Mouse (Mus musculus) left cerebral cortex, adult 2 months (tissue): Measurements from ENCODE around the gene Psmd3. TPM values are rescaled to one million over a fixed set of nuclear protein-coding genes. Genes with fewer than 3 reads are reported as not detected.

Experiments
- DNase-seq, 2 experiments: peaks; one replicate each; pipeline ENCODE4 v3.0.0; 2021 to 2022; ENCODE audit warnings: low spot score in 2 of 2, mixed read lengths in 1 of 2; ENCODE audit errors: extremely low spot score in 1 of 2
- H3K27ac ChIP-seq: fragments of 200-600 bp; 2 replicates; pipeline ENCODE4 v1.8.1; 2022
- H3K4me3 ChIP-seq: fragments of 200-600 bp; 2 replicates; pipeline ENCODE4 v1.8.1; 2022
- CTCF ChIP-seq: fragments of 200-600 bp; IDR thresholded peaks from 2 replicates; pipeline ENCODE4 v1.8.1; 2022; ENCODE audit warnings: antibody characterized with exemption, mild to moderate bottlenecking, moderate library complexity
- intact Hi-C: fragments of 180-260 bp; cut with DNase I; formaldehyde crosslinking; loops from one replicate; pipeline ENCODE4 v1.15.1; 2025
- total RNA-seq, 2 experiments: library from RNA; stranded (reverse); gene quantifications; 2 replicates each; pipeline ENCODE4 v1.2.3; 2021

Psmd3 gene
- total RNA-seq, 2 experiments from 2014 or later, result 132 TPM

DNA sequence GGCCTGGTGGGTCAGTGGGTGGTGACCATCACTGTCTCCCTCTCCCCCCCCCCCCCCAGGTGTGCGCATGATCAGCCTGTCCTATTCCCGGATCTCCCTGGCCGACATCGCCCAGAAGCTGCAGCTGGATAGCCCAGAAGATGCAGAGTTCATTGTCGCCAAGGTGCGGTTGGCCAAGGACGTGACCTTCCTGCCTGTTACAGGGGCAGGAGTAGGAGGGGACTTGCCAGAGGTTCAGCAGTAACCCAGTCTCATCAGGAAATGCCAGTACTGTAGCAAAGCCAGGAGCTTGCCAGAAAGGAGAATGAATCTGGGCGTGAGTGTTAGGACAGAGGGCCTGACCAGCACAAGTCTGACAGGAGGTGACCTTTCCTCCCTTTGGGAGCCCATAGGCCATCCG, 11.4 kb downstream of the Psmd3 start:
- DNase-seq, result no peak
- H3K27ac ChIP-seq, result no peak overlapping the region
- intact Hi-C loops, result no loop called here
- TF ChIP-seq CTCF, result no peak
- no peak overlapping the region for H3K4me3 ChIP-seq

DNA sequence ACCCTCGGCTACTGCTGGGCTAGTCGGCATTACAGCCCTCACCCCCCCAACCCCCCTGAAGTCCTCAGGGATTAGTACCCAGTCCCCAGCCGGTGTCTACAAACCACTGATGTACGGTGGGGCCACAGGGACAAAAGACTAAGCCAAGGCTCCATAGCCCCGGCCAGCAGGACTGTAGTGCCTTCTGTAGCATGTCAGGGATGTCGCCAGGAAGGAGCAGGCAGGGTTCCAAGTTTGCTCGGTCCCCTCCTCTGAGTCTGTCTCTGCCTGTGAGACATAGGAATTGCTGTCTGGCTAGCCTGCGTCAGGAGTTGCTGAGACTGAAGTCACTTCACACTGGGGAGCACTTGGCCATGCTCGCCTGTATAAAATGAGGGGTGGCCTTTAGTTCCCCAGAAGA, 11.9 kb downstream of the Psmd3 start:
- intact Hi-C loops, result no loop called here
- no peak for TF ChIP-seq CTCF
- DNase-seq, result no peak

DNA sequence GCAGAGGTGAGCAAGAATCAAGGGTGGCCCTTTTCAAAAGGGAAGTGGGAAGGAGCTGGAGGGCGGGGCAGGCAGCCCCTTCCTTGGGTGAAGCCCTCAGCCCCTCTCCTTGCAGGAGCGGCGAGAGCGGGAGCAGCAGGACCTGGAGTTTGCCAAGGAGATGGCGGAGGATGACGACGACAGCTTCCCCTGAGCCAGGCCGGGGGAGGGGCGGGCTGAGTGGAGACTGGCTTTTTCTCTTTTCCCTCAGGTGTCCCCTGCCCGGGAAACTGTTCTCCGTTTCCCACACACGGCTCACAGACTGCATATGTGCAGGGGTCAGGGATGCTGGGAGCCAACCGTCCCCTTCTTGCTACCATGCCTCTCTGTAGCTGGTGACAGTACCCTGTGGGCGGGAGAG, 13.1 kb downstream of the Psmd3 start:
- Histone ChIP-seq H3K27ac (no peak overlapping the region), H3K4me3 (no peak overlapping the region)
- no peak for DNase-seq
- no peak for TF ChIP-seq CTCF
- intact Hi-C loops, result no loop called here

More for the DNA sequence above, 11.9 kb downstream of the Psmd3 start:
- no peak overlapping the region for H3K27ac ChIP-seq
- no peak overlapping the region for H3K4me3 ChIP-seq

DNA sequence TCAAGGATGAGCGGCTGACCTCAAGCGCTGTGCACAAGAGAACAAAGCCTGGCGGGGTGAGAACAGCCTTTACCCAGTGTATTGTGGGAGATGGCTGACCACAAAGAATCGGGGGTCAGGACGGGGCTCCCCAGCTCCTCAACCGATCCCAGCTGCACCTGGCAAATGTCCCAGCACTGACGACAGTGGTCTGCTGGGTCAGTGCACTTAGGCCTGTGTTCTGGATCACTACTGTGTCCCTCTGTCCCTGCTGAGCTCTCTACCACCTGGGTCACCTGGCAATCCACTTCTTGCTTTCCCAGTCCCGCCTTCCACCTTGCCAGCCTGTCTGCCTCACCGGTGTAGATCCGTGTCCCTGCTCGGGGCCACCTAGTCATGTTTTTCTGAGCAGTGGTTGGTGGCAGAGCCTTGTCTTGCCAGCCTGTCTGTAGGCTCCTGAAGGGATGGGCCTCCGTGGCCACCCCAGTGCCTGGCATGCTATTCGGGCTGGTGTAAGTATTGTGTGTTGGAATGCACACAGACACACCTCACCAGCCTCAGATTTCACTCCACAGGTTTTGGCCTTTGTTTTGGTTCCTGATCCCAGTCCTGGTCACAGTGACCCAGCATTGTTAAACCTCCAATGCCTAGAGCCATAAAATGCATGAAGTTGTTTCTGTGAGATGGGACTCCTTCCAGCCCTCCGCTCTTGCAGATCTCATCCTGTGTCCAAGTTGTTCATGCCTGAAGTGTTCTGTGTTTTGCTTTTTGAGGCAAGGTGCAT, 14.3 kb downstream of the Psmd3 start:
- no peak for DNase-seq
- intact Hi-C loops, result no loop called here
- Histone ChIP-seq H3K27ac (no peak overlapping the region), H3K4me3 (no peak overlapping the region)
- TF ChIP-seq CTCF, result no peak

DNA sequence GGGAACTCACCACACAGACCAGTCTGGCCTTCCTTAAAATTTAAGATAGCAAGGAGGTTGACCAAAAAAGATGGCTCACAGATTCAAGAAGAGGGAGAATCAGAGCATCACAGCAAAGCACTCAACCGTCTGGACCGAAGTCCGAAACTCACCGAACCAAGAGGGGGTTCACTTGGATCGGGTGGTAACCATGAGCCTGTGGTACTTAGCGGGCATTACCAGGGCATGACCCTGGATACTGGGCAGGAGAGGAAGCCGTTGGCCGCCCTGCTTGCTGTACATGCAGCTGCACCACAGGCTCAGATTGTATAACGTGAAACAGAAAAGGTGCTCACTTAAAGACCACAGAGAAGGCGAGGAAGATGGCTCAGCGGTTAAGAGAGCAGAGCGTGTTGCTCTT, 14.9 kb downstream of the Psmd3 start:
- no peak overlapping the region for H3K4me3 ChIP-seq
- intact Hi-C loops, result no loop called here
- TF ChIP-seq CTCF, result no peak
- DNase-seq, result no peak
- H3K27ac ChIP-seq, result no peak overlapping the region

- intact Hi-C loops, result loop anchor here (2.0 kb wide), 1 partner anchor 210 kb away; no protein-coding TSS in a partner anchor
- no peak for TF ChIP-seq CTCF
- no peak overlapping the region for H3K4me3 ChIP-seq
- no peak overlapping the region for H3K27ac ChIP-seq
- DNase-seq, result no peak
Observed at GRCm38 (mm10) chr11:98698849-98699640, 16.7 kb downstream of the Psmd3 start.

DNA sequence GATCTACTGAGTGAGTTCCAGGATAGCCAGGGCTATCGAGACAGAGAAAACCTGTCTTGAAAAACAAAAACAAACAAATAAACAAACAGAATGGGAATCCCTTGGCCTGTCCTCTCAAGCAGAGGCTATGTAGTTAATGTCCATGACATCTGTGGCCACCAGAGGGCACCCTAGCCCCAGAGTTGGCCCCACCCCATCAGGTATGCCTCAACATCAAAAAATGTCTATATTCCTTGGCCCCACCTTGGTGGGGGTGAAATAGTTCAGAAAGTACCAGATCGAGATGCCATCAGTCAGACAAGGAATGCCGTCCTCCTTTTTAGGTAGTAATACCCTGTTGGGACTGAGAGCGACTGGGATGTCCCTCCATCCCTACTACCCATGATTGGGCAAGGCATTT, 17.6 kb downstream of the Psmd3 start:
- intact Hi-C loops, result loop anchor here (1.0 to 2.0 kb wide), 3 partner anchors 87 to 209 kb away; no protein-coding TSS in a partner anchor
- Histone ChIP-seq H3K27ac (no peak overlapping the region), H3K4me3 (no peak overlapping the region)
- peak; percentile 71 to 80 for DNase-seq
- TF ChIP-seq CTCF, result peak; percentile 92

DNA sequence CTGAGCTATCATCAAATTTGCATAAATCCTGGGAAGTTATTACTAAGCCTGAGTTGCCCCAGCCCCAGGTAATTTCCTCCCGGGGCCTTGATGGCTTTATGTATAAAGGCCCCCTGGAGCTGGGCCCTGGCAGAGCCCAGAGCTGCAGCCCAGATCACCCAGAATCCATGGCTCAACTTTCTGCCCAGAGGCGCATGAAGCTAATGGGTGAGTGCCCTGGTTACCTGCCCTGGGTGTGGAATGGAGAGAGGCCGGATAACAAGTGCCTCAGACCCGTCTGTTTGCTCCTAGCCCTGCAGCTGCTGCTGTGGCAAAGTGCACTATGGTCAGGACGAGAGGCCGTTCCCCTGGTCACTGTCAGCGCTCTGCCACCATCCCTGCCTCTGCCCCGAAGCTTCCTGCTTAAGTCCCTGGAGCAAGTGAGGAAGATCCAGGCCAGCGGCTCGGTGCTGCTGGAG, 18.9 kb downstream of the Psmd3 start, which contains the start of gene Csf3:
TSS of gene Csf3 (plus strand) at position 51 of the 458 bp plus-strand sequence.
- no peak for DNase-seq
- Histone ChIP-seq H3K27ac (no peak within 1 kb of the TSS), H3K4me3 (no peak within 1 kb of the TSS)
- intact Hi-C loops, result loop anchor here (2.0 kb wide), 1 partner anchor 128 kb away; no protein-coding TSS in a partner anchor
- no peak for TF ChIP-seq CTCF

DNA sequence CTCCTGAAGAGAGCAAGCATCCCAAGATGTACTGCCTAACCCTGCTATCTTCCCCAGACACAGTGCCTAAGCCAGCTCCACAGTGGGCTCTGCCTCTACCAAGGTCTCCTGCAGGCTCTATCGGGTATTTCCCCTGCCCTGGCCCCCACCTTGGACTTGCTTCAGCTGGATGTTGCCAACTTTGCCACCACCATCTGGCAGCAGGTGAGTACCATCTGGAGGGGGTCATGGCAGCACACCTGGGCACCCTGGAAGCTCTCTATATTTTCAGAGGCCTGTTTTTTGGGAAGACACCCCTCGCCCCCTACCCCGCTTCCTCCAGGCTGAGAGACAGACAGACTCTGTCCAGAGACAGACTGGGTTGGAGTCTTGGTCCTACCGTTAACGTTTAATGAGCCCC, 20.0 kb downstream of the Psmd3 start:
- H3K27ac ChIP-seq, result no peak overlapping the region
- intact Hi-C loops, result no loop called here
- H3K4me3 ChIP-seq, result no peak overlapping the region
- TF ChIP-seq CTCF, result no peak
- DNase-seq, result no peak

GRCm38 (mm10) chr11:98705021-98705420, 22.7 kb downstream of the Psmd3 start:
- Histone ChIP-seq H3K27ac (no peak overlapping the region), H3K4me3 (no peak overlapping the region)
- intact Hi-C loops, result no loop called here
- no peak for TF ChIP-seq CTCF
- no peak for DNase-seq

DNA sequence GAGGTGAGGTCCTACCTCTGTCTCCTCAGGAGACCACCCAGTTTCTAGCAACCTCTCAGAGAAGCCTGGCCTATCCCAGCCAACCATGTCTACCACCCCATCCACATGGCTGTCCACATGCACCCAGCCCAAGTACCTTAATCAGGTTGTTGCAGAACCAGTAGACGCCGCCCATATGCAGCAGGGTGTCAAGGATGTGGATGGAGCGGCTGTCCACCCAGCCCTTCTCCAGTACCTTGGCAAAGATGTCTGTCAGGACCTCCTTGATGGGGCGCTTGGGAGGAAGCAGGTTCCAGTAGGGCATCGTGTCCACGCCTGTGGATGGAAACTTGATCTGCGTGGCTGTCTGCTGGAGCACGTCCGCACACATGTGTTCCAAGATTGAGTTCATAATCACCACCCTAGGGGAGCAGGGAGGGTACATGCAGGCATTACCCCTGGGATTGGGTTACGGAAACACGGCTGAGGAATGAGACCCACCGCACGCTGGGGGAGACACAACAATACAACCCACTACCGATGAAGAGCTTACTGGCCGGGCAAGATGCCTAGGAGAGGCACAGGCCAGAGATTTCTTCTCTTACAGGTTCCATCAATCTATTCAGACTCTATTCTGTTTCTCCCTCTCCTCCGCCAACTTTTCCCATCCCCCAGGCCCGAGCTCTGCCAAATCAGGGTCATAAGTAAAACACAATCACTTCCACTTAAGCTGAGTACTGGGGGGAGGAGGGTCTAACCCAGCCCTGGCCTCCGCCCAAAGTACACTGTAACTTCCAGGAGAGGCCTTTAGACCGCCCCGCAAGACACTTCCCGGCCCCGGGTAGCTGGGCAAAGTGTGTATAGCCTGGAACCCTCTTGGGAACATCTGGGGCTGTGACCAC, 25.3 kb downstream of the Psmd3 start:
- H3K27ac ChIP-seq, result no peak overlapping the region
- H3K4me3 ChIP-seq, result no peak overlapping the region
- no peak for DNase-seq
- intact Hi-C loops, result loop anchor here (2.0 kb wide), 1 partner anchor 79 kb away; no protein-coding TSS in a partner anchor
- no peak for TF ChIP-seq CTCF
